Mouse (Mus musculus): ENCODE measurements around the gene Zbtb45. TPM values are rescaled to one million over a fixed set of nuclear protein-coding genes. Genes with fewer than 3 reads are reported as not detected.

The Zbtb45 gene
- polyA plus RNA-seq, 1 experiment, result 8.2 TPM

GRCm38 (mm10) chr7:13035211-13035855 lies 25.5 kb upstream of the Zbtb45 start:
- H3K4me2 ChIP-seq (ENCODE audit: low read depth), result peak overlapping the region; percentile 83
- H3K4me3 ChIP-seq, result peak overlapping the region; percentile 81
- H3K36me3 ChIP-seq (ENCODE audit: control insufficient read depth, insufficient read depth), result peaks cover 32% of the 10 kb centered on the region
- peaks cover 21% of the 10 kb centered on the region for H3K79me2 ChIP-seq (ENCODE audit: control insufficient read depth, insufficient read depth)
- no peaks in the 10 kb centered on the region for H3K27me3 ChIP-seq (ENCODE audit: control insufficient read depth, insufficient read depth, insufficient read length)
- no peak overlapping the region for H3ac ChIP-seq (ENCODE audit: control insufficient read depth, insufficient read length)
- TF ChIP-seq MYOG (IDR thresholded peaks at IDR 0.05; ENCODE audit: control insufficient read depth in 1 of 3, insufficient read depth in 1 of 3, insufficient read length in 2 of 3, low read depth in 2 of 3), result no peak
- no peak for TF ChIP-seq POLR2AphosphoS2 (IDR thresholded peaks at IDR 0.05; ENCODE audit: insufficient read length, low read depth)
- TF ChIP-seq CEBPB (IDR thresholded peaks at IDR 0.05; ENCODE audit: insufficient read depth, poor library complexity, severe bottlenecking), result no peak
- no peak for TF ChIP-seq POLR2A (IDR thresholded peaks at IDR 0.05; ENCODE audit: insufficient read length, low read depth)
- no peak for TF ChIP-seq MAX (IDR thresholded peaks at IDR 0.05; ENCODE audit: low read depth)
- TF ChIP-seq E2F4 (IDR thresholded peaks at IDR 0.05; ENCODE audit: insufficient read depth), result no peak
- no peak for TF ChIP-seq TCF12 (IDR thresholded peaks at IDR 0.05; ENCODE audit: insufficient read depth, poor library complexity, severe bottlenecking)
- TF ChIP-seq MYOD1 (IDR thresholded peaks at IDR 0.05; ENCODE audit: control insufficient read depth in 1 of 3, insufficient read length in 2 of 3, low read depth in 2 of 3), result no peak
- no peak for TF ChIP-seq SRF (IDR thresholded peaks at IDR 0.05; ENCODE audit: control insufficient read depth, insufficient read length, low read depth)
- TF ChIP-seq USF1 (IDR thresholded peaks at IDR 0.05; ENCODE audit: low read depth), result no peak
- TF ChIP-seq REST (IDR thresholded peaks at IDR 0.05; ENCODE audit: insufficient read depth, insufficient read length), result no peak
- TF ChIP-seq TCF3 (IDR thresholded peaks at IDR 0.05; ENCODE audit: insufficient read length, low read depth), result no peak

- Histone ChIP-seq H3K4me3 (peak within 1 kb of the TSS; percentile 81), H3K4me2 (ENCODE audit: low read depth) (peak within 1 kb of the TSS; percentile 98), H3K79me2 (ENCODE audit: control insufficient read depth, insufficient read depth) (peaks cover 21% of the 10 kb centered on the region), H3K27me3 (ENCODE audit: control insufficient read depth, insufficient read depth, insufficient read length) (no peaks in the 10 kb centered on the region), H3K36me3 (ENCODE audit: control insufficient read depth, insufficient read depth) (peaks cover 41% of the 10 kb centered on the region), H3ac (ENCODE audit: control insufficient read depth, insufficient read length) (peak within 1 kb of the TSS; percentile 48)
- TF ChIP-seq SRF (IDR thresholded peaks at IDR 0.05; ENCODE audit: control insufficient read depth, insufficient read length, low read depth) (peak; percentile 67), POLR2A (IDR thresholded peaks at IDR 0.05; ENCODE audit: insufficient read length, low read depth) (peak; percentile 93), REST (IDR thresholded peaks at IDR 0.05; ENCODE audit: insufficient read depth, insufficient read length) (no peak), MAX (IDR thresholded peaks at IDR 0.05; ENCODE audit: low read depth) (no peak), POLR2AphosphoS2 (IDR thresholded peaks at IDR 0.05; ENCODE audit: insufficient read length, low read depth) (peak; percentile 100), MYOD1 (IDR thresholded peaks at IDR 0.05; ENCODE audit: control insufficient read depth in 1 of 3, insufficient read length in 2 of 3, low read depth in 2 of 3) (peak in 1 of 3 experiments; percentile 16), USF1 (IDR thresholded peaks at IDR 0.05; ENCODE audit: low read depth) (no peak), E2F4 (IDR thresholded peaks at IDR 0.05; ENCODE audit: insufficient read depth) (no peak), MYOG (IDR thresholded peaks at IDR 0.05; ENCODE audit: control insufficient read depth in 1 of 3, insufficient read depth in 1 of 3, insufficient read length in 2 of 3, low read depth in 2 of 3) (peak in 1 of 3 experiments; percentile 25)
Measured at GRCm38 (mm10) chr7:13034148-13034977, 24.5 kb upstream of the Zbtb45 start, which contains the start of gene Chmp2a. Gene Chmp2a, minus strand, starts transcription at chr7:13034807.

- Histone ChIP-seq H3K4me3 (peak overlapping the region; percentile 81), H3K79me2 (ENCODE audit: control insufficient read depth, insufficient read depth) (peaks cover 21% of the 10 kb centered on the region), H3ac (ENCODE audit: control insufficient read depth, insufficient read length) (peak overlapping the region; percentile 48), H3K4me2 (ENCODE audit: low read depth) (peak overlapping the region; percentile 98), H3K36me3 (ENCODE audit: control insufficient read depth, insufficient read depth) (peaks cover 47% of the 10 kb centered on the region), H3K27me3 (ENCODE audit: control insufficient read depth, insufficient read depth, insufficient read length) (no peaks in the 10 kb centered on the region)
- no peak for TF ChIP-seq MAX (IDR thresholded peaks at IDR 0.05; ENCODE audit: low read depth)
- peak; percentile 27 for TF ChIP-seq POLR2AphosphoS2 (IDR thresholded peaks at IDR 0.05; ENCODE audit: insufficient read length, low read depth)
Measured at GRCm38 (mm10) chr7:13033451-13034147, 23.8 kb upstream of the Zbtb45 start.

GRCm38 (mm10) chr7:13032541-13032940 lies 22.7 kb upstream of the Zbtb45 start:
- Histone ChIP-seq H3K27me3 (ENCODE audit: control insufficient read depth, insufficient read depth, insufficient read length) (no peaks in the 10 kb centered on the region), H3K36me3 (ENCODE audit: control insufficient read depth, insufficient read depth) (peaks cover 56% of the 10 kb centered on the region)
- TF ChIP-seq USF1 (IDR thresholded peaks at IDR 0.05; ENCODE audit: low read depth), result no peak
- peak; percentile 48 for TF ChIP-seq POLR2AphosphoS2 (IDR thresholded peaks at IDR 0.05; ENCODE audit: insufficient read length, low read depth)

DNA sequence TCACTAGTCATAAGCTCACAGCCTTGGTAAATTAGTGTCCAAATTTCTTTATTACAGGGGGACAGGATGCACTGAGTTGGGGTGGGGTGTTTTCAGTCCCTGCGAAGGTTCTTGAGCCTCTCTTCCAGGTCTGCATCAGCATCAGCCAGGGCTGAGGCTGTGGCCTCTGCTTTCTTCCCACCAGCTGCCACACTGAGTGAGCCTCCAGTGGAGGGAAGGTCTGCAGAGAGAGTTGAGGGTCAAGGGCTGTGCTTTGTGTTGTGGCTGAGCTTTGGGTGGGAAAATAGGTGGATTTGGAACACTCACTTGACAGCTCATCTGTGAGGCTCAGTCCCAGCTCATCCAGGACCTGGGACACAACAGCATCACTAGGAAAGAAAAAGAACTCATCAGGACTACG lies 22.1 kb upstream of the Zbtb45 start:
- Histone ChIP-seq H3K27me3 (ENCODE audit: control insufficient read depth, insufficient read depth, insufficient read length) (no peaks in the 10 kb centered on the region), H3K4me2 (ENCODE audit: low read depth) (no peak overlapping the region), H3ac (ENCODE audit: control insufficient read depth, insufficient read length) (no peak overlapping the region), H3K79me2 (ENCODE audit: control insufficient read depth, insufficient read depth) (peaks cover 25% of the 10 kb centered on the region), H3K4me3 (no peak overlapping the region), H3K36me3 (ENCODE audit: control insufficient read depth, insufficient read depth) (peaks cover 62% of the 10 kb centered on the region)
- no peak for TF ChIP-seq POLR2A (IDR thresholded peaks at IDR 0.05; ENCODE audit: insufficient read length, low read depth)
- no peak for TF ChIP-seq TCF3 (IDR thresholded peaks at IDR 0.05; ENCODE audit: insufficient read length, low read depth)
- TF ChIP-seq POLR2AphosphoS2 (IDR thresholded peaks at IDR 0.05; ENCODE audit: insufficient read length, low read depth), result peak; percentile 53
- TF ChIP-seq MYOD1 (IDR thresholded peaks at IDR 0.05; ENCODE audit: control insufficient read depth in 1 of 3, insufficient read length in 2 of 3, low read depth in 2 of 3), result no peak

More at GRCm38 (mm10) chr7:13032541-13032940, 22.7 kb upstream of the Zbtb45 start:
- H3K79me2 ChIP-seq (ENCODE audit: control insufficient read depth, insufficient read depth), result peaks cover 25% of the 10 kb centered on the region
- H3K4me3 ChIP-seq, result no peak overlapping the region
- no peak overlapping the region for H3K4me2 ChIP-seq (ENCODE audit: low read depth)
- H3ac ChIP-seq (ENCODE audit: control insufficient read depth, insufficient read length), result no peak overlapping the region
